Mouse (Mus musculus) bone marrow macrophage, adult 2 months (primary cell): ENCODE measurements around the gene Gabrb1.

Experiments used
- CTCF ChIP-seq: IDR thresholded peaks from 2 replicates; pipeline ENCODE4 v1.5.1; 2012; ENCODE audit warnings: low read depth, mild to moderate bottlenecking, low read length, moderate library complexity
- POLR2A ChIP-seq: IDR thresholded peaks from 2 replicates; pipeline ENCODE4 v1.6.1; 2012; ENCODE audit warnings: mild to moderate bottlenecking, low read depth, low read length, borderline replicate concordance

DNA sequence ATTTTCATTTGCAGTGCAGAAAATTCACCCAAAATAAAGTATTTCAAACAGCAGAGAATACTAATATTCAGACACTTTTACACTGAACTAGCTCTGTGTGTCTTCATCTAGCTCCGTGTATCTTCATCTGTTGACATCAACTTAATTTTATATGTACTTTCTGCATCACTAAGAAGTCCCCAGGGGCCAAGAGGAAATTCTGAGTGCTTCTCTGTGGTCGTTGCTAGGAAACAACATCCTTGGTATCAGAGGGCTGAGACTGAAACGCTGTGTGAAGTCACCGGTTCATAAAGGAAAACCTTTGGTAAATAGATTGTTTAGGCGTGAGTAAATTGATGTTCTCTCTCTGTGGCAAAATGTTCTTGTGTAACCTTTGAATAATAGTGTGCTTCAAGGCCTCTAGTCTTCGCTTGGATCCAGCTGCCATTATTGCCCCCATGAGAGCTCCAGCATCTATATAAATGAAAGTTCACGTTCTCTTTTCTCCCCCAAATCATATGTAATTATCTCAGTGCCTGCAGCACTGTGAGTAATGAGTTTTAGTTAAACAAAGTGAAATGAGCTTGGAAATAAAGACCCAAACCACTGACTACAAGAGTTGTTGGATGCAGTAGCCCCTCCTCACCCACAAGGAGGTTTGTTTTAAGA lies 446.5 kb downstream of the Gabrb1 start:
- TF ChIP-seq CTCF (no peak), POLR2A (no peak)
